Mouse (Mus musculus) layer of hippocampus, adult 18-20 months (tissue): ENCODE results near the gene Creg1. TPM values are rescaled to one million over a fixed set of nuclear protein-coding genes. Genes with fewer than 3 reads are reported as not detected.

Experiments
- DNase-seq, 2 experiments: peaks; one replicate each; pipeline ENCODE4 v3.0.0; 2022; ENCODE audit warnings: low spot score in 2 of 2
- long read RNA-seq: library from polyadenylated mRNA; stranded (forward); transcript quantifications from one replicate; pipeline ENCODE4 v2.0.0, GENCODE M21; 2021
- total RNA-seq, 2 experiments: library from RNA; stranded (reverse); gene quantifications; 2 replicates each; pipeline ENCODE4 v1.2.3; 2021

The Creg1 gene
- total RNA-seq = 10 to 100 TPM; 25.6 to 28.8 TPM
- long read RNA-seq, transcript Creg1-202 (4 exons, 2,163 nt) = major isoform, 43 of 45 reads
- long read RNA-seq, partial matches to known transcripts = 0 of 45 reads
- long read RNA-seq, other reads (novel, unspliced or antisense) = 2 of 45 reads

DNA sequence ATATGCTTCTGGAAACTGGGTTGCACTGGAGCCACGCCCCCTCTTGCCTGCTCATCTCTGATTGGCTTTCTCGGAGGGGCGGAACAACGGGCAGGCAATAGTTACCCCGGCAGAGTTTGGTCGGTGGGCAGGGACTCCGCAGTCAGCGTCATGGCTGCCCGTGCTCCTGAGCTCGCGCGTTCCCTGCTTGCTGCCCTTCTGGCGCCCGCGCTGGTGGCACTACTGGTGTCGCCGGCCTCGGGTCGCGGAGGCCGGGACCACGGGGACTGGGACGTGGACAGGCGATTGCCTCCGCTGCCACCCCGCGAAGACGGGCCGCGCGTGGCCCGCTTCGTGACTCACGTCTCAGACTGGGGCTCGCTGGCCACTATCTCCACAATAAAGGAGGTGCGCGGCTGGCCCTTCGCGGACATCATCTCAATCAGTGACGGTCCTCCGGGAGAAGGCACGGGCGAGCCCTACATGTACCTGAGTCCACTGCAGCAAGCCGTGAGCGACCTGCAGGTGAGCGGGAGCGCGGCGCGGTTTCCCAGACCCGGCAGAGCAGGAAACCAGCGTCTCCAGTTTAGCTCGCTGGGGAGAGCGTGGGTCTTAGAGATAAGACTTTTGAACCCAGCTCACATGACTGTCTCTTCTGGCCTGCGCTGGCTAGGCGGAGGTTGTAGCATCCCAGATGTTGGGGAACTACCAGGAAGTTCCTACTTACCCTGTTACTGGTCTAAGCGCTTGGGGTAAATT is at the start of gene Creg1:
Gene Creg1 (plus strand): TSS at position 112 of the 738 bp plus-strand sequence.
- DNase-seq = peak; percentile 90 to 96

DNA sequence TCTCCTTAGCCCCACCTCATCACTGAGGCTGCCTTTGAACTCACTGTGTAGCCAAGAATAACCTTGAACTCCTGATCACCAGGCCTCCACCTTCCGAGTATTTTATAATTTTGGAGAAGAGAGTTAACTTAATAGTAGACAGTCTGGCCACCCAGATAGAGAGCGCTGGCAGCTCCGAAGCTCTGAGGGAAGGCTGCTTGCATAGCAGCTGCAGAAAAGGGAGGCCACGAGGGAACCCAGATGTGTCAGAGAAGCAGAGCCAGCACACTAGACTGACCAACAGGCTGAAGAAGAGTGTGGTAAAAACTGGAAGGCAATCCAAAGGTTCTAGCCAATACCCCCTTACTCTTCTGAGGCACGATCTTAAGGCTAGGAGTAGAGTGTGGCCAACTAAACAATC is 49.7 kb upstream of the Creg1 start:
- no peak for DNase-seq

DNA sequence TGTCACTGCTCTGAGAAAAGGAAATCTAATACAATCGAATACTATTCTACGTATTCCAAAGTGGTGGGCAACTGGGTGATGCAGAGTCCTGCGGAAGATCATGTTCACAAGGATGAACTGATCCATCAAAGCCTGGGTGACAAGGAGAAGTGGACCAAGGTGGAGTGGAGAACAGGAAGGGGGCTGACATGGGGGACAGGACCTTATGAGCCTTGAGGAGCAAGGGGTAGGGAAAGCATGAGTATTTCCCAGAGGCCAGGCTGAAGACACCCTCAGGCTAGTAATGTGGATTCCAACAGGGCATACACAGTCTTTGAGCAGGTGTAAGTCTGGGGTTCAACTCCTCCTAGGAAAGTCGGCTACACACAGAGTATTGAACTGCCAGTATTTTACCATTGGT is 47.1 kb upstream of the Creg1 start:
- DNase-seq = no peak

DNA sequence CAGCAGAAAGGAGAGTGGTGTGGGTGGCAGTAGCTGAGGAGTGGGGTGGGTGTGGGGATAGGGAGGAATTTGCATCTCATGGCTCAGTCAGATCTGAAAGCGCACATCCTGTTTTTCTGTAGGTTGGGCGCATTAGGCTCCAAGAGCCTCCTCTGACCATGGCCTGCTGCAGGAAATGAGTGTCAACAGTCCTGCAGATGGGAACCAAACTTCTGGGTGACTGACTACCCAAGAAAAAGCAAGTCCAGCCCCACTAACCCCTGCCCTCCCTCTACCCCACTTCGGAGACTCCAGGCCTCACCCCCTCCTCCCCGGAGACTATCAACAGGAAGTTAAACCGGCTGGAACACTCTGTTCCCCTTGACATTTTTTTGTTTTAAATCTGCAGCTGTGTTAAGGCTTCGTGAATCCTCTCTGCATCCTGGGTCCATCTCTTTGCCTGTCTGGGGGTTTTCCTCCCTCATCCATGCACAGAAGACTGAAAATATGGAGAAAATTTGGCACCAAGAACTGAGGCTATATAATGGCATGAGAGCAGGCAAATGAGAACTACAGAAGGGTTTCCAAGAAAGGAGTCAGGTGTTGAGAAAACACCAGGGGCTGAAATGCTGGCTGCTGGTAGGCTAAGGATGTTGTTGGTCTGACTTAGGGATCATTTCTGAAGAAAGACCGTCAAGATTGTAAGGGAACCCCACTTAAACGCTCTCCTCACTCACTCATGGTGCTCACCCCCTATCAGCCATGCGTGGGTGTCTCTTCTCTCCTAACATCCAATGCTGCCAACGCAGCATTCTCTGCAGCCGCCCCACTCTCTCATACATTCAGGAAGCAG is 45.6 kb upstream of the Creg1 start:
- DNase-seq = peak in 1 of 2 experiments; percentile 27

- no peak for DNase-seq
Observed at GRCm38 (mm10) chr1:165718543-165719105, 44.9 kb upstream of the Creg1 start.

DNA sequence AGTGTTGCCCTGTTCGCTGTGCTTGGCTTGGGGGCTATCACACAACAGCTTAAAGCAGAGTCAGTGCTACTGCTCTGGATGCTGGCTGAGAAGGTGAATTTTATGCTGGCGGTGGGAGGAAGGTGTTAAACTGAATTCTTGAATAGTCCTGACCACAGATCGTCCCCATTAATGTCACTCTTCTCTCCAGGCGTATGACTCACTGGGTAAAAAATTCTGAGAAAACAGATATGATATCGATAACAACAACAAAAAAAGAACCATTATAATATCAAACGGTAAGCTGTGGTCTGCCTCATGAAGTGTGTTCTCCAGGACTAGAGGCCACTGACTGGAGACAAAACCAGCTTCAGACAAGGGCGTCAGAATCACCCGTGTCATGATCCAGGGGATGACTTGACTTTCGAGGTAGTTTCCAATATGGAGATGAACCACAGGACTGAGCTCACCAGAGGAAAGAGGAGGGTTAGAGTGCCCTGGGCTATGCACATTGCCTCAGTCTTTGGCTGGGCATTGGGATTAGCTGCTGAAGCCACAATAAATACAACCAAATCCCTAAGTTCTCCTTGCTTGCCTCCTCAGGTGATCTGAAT is 40.9 kb upstream of the Creg1 start:
- DNase-seq = no peak

DNA sequence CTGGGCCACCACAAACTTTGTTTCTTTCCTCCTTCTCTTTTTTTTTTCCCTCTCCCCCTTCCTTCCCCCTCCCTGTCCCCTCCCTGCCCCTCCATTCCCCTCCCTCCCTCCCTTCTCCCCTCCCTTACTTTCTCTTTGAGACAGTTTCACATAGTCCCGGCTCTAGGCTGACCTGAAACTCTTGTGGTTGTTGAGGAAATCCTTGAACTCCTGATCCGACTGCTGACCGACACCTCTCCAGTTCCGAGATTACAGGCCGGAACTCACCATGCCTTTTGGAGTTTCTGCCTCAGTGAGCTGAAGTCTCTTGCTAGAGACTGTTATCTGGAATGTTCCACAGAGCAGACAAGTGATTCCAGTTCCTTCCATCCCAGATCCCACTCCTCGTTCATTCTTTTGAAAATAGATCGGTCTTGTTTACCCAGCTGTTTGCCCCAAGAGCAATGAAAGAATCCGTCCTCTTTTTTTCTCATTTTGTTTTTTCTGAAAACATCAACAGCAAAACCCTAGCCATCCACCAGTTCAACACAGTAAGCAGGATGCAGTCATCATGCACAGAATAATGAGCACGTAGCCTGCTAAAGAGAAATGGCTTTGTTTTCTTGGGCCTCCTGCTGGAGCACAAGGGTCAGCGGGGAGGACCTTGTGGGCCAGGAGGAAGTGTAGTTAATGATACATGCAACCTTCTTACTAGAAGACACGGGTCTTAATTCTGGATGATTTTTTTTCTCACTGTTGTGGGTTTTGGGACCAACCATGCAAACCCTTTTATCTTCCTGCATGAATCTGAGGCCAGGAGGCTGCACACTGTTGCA is 39.1 kb upstream of the Creg1 start:
- DNase-seq = no peak

- no peak for DNase-seq
Observed at GRCm38 (mm10) chr1:165725039-165725644, 38.4 kb upstream of the Creg1 start.

- DNase-seq = no peak
Observed at GRCm38 (mm10) chr1:165726986-165727385, 36.6 kb upstream of the Creg1 start.

DNA sequence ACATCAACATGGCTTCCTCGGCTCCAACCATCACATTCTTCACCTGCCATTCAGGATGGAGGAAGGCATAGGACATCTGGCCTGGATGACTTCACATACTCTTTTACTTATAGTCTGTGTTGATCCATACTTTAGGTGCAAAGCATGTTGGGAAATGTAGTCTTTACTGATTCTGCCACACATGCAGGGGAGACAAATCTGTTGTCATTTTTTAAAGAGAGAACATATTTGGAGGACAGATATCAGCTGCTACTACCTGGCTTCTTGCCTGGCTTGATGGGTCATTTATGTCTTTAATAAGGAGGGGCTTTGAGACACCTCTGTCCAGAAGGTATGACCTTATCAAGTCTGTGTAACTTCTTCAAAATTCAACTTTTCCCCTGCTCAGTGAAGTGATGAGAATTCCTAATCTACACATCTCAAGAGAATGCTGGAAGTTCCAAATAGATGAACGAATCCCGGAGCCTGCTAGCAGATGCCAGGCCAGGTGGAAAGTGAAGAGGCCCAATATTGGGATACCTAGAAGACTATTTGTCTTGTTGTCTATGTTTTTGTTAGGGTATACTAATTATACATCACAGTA is 35.4 kb upstream of the Creg1 start:
- no peak for DNase-seq

GRCm38 (mm10) chr1:165730129-165730528 is 33.4 kb upstream of the Creg1 start:
- DNase-seq = no peak

DNA sequence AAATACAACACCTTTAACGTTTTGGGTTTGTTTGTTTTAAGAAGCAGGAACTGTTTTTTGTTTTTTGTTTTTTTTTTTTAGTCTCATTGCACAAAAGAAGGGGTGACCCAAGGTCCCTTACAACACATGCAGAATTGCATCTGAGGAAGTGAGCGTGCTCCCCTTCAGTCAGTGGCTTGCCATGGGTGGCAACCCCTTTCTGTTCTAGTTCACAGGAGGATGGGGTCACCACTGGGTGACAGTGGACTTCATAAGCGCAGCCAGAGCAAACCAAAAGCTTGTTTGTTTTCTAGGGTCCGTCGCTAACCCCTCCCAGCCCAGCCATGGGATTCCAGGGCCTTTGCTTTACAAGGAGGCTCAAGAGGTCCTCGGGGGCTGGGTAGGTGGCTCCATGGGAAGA is 32.0 kb upstream of the Creg1 start:
- no peak for DNase-seq

- DNase-seq = no peak
Observed at GRCm38 (mm10) chr1:165734840-165735239, 28.7 kb upstream of the Creg1 start.

- peak; percentile 72 to 93 for DNase-seq
Observed at GRCm38 (mm10) chr1:165735826-165736818, 27.4 kb upstream of the Creg1 start.

GRCm38 (mm10) chr1:165737451-165737850 is 26.1 kb upstream of the Creg1 start:
- no peak for DNase-seq

GRCm38 (mm10) chr1:165737867-165738266 is 25.7 kb upstream of the Creg1 start:
- DNase-seq = no peak

DNA sequence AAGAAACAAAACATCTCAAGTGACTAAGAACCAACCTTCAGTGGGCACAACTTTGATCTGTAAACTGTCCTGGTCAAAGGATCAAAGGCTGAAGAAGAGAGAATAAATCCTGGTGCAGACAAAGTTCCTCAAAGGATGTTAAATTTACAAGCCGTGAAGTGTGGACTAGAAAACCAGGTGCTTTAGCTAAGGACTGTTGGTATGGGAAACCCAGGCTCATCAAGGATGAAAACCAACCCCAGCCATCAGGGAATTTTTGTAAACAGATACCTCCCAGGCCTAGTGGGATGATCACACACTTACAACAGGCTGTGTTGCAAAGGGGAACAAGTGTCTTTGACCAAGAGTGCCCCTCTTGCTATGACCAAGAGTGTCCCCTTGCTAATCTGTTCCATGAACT is 24.6 kb upstream of the Creg1 start:
- DNase-seq = no peak

DNA sequence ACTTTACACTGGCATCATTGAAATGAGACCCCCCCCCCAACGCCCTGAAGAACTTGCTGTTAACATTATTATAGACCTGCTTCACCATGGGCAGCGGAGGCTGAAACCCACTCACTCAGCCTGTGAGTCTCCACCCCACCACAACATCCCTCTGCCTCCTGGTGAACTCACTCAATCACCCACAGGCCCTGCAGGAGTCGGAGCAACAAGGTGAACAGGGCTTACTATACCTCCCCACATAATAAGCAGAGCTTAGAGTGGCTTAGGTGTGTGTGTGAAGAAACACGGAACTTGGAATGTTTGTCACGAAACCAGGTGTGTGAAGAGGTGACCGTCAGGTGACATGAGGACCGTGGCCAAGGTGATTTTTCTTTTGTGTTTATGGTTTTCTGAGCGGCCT is 21.6 kb upstream of the Creg1 start:
- DNase-seq = no peak

DNA sequence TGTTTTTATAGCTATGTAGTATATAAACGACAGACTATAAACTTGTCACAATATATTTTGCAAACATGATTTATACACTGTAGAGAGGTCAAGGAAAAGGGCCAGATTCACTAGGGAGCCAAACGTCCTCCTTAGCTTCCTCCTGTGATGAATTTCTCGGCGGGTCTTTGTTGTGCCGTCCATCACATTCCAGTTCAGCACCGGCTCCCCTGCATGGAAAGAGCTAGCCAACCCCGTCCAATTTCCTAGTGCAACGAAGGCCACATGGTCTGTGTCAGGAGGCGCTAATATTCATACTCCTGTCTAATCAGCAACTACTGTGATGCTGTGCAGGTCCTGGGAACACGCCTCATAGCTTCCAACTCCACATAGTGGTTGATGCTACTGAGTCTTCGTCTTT is 15.5 kb upstream of the Creg1 start:
- DNase-seq = no peak
